Mouse (Mus musculus): ENCODE data around the gene Igsf9.

The Igsf9 gene

DNA sequence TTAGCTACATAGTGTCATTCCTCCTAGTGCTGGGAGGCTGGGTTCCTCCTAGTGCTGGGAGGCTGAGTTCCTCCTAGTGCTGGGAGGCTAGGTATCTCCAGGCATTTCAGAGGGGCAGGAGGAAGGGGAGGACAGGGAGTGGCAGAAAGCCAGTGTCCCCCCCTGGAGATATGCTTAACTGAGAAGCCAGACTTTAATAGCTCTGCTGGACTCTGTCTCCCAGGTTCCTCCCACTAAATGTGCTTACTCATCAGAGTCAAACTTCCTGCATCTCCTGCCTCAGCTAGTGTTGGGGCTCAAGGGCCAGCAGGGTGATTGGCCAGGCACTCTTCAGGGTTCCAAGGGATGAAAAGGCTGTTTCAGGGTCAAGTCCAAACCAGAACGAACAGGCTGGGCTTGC lies 33.8 kb downstream of the Igsf9 start:
- DNase-seq (ENCODE audit: low read depth, low spot score) = no peak

DNA sequence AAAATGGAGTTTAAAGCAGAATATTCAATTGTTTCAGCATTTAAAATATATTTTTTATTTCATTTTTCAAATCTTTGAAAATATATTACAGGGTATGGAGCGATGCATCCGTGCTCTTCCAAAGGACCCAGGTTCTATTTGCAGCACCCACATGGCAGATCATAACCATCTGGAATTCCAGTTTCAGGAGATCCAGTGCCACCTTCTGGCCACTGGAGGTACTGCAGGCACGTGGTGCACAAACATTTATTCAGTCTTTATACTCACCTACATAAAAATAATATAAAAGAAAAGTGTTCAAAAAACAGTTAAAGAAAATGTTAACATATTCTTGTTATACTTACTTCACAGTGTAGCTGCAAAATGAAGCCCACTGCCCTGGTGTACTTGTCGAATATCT lies 36.4 kb downstream of the Igsf9 start:
- DNase-seq (ENCODE audit: low read depth, low spot score) = no peak

- DNase-seq (ENCODE audit: low read depth, low spot score) = no peak
Observed at GRCm38 (mm10) chr1:172519644-172520043, 38.1 kb downstream of the Igsf9 start.

DNA sequence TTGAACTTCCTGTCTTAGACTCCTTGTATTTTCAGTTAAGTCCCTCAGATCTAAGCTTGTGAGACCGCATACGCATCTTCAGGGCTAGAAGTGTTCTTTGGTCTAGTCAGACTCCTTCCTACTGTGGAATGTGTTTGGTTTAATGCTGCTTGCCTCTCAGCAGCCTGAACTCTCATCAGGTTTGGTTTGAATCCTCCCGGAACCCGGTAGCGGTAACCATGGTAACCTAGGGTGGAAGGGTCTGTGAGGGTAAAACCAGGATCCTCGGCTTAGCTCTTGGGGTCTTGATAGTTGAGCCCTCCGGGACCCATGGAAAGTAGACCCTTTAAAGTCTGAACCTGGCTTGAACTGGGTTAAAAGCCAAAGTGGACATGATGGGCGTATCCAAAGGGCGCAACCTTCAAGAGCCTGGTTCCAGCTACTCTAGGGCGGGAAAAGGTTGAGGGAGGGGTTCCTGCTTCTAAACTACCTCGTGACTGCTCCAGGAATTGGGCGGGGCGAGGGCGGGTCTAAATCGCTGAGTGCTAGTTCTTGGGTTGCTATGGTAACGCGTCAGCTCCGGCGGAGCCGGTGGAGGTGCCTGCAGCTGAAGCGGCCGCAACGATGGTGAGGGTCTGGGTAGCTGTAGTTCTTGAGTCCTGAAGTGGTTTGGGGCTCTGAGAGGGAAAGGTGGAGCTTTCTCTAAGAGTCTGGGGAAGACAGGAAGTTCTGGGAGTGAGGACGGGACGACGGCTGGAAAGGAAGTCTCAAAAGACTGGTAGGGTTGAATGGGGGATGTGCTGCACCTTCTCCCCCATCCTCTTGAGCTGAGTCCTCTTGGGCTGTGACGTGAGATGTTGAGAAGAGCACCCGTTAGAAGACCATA lies 39.2 kb downstream of the Igsf9 start, which contains the start of gene Cfap45:
Cfap45 (plus strand) TSS at position 226 of the 865 bp plus-strand sequence.
- DNase-seq (ENCODE audit: low read depth, low spot score) = peak; percentile 94

DNA sequence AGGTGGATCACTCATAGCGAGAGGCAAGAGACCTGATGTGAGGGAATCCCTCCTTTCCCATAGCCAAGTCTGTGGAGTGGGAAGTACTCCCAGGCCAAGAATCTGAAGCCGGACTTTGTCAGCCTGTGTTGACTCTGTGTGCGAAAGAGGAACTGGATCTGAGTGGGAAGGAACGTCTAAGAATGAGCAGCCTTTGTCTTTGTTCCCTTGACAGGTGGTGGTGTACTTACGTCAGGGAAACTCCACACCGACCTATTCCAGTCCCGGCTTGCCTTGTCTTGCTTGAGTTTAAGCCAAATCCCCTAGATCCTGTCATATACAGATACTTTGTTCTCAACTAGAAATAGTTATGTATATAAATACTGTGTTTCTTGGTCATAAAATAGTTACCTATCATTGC lies 40.9 kb downstream of the Igsf9 start:
- DNase-seq (ENCODE audit: low read depth, low spot score) = no peak

GRCm38 (mm10) chr1:172523699-172524101 lies 42.1 kb downstream of the Igsf9 start:
- DNase-seq (ENCODE audit: low read depth, low spot score) = peak; percentile 4

DNA sequence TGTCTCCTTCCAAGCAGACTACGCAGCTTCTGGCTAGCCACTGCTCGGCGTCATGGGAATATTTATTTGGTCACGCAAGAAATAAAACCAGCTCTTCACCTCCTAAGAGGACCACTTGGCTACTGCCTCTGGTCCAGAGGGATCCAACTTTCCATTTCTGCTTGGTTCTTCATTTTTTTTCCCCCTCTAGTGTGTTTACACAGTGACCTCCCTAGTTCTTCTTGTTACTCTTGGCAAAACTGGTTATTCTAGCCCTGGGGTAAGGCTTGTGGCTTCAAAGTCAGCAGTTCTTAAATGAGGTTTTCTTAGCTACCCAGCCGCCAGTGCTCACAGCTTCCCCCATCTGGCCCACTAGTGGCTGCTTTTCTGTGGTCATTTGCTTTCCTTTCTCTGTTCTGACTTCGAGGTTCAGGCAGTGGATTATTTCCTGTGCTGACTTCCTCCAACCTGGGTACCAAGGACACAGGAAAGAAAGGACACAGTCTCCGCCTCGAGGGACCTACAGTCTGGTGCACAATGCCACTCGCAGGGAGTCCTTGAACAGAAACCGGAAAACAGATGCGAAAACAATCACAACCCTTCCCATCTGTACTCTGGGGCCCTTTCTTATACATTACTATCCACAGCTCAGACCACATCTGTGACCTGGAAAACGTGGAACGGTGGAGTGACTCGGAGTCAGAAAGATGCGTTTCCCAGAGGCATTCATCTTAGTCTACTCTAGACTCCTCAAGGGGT lies 43.6 kb downstream of the Igsf9 start:
- peak; percentile 69 for DNase-seq (ENCODE audit: low read depth, low spot score)

GRCm38 (mm10) chr1:172525971-172526370 lies 44.4 kb downstream of the Igsf9 start:
- DNase-seq (ENCODE audit: low read depth, low spot score) = peak; percentile 40

- DNase-seq (ENCODE audit: low read depth, low spot score) = peak; percentile 67
Observed at GRCm38 (mm10) chr1:172526380-172527081, 44.9 kb downstream of the Igsf9 start.

GRCm38 (mm10) chr1:172527431-172527830 lies 45.8 kb downstream of the Igsf9 start:
- no peak for DNase-seq (ENCODE audit: low read depth, low spot score)

DNA sequence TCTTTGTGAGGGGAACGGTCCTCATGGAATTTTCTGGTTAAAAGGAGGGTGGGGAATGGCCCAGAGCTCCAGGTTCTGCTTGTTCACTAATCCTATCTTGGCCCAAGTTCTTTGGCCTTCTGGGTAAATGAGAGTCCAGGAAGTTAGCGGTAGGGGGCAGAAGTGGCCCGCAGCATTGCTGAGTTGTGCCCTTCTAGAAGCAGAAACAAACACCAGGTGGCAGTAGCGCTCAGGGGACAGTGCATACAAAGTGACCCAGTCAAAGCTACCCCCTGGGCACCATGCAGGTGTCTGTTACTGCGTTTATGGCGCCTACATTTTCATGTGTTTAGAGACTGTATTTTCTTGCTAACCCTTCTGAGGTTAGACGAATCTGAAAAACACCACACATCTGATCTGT lies 47.1 kb downstream of the Igsf9 start:
- DNase-seq (ENCODE audit: low read depth, low spot score) = peak; percentile 86

DNA sequence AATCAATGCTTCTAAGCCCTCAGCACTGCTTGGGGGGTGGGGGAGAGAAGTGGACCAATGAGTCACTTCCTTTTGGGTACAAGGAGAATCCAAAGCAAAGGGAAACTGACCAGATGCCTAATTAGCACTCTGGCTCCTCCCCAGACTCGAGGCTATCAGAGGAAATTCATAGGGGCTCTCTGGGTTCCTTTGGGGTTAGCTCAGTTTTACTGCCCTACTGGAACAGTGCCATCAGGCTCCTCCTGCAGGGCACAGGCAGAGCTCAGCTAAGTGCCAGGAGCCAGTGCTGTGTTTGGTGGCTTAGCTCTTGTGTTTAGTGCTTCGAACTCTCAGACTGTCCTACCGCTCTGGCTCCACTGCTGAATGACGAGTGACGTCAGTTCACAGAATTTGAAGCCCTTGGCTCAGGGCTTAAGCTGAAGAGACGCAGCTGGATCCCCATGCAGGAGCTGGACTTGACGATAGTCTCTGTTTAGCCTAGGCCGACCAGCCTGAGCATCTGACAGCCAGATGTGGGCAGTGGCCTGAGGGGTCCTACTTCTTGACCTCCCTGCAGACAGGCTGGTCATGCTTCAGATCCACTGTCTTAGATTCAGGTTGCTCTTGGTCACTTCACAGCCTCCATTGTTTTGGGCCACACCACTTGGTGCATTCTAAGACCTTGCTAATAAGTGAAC lies 49.1 kb downstream of the Igsf9 start:
- DNase-seq (ENCODE audit: low read depth, low spot score) = no peak

- DNase-seq (ENCODE audit: low read depth, low spot score) = no peak
Observed at GRCm38 (mm10) chr1:172532551-172532950, 51.0 kb downstream of the Igsf9 start.

DNA sequence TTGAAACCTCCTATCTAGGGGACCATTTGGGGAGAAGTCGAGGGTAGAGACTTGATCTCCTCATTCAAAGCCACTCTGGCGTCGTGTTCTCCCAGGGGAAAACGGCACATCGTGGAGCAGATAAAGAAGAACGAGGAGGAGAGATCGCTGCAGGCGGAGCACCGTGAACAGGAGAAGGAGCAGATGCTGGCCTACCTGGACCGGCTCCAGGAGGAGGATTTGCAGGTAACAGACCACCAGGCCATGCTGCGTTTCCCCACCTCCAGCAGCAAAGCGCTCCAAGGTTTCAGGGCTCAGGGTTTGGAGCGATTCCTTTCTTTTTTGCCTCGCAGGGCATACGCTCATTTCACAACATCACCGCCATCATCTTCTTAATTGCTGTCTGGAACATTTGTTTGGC lies 53.5 kb downstream of the Igsf9 start:
- DNase-seq (ENCODE audit: low read depth, low spot score) = no peak

- no peak for DNase-seq (ENCODE audit: low read depth, low spot score)
Observed at GRCm38 (mm10) chr1:172539827-172540226, 58.2 kb downstream of the Igsf9 start.

GRCm38 (mm10) chr1:172540283-172540820 lies 58.8 kb downstream of the Igsf9 start:
- DNase-seq (ENCODE audit: low read depth, low spot score) = no peak

GRCm38 (mm10) chr1:172546062-172546461 lies 64.5 kb downstream of the Igsf9 start:
- DNase-seq (ENCODE audit: low read depth, low spot score) = no peak
